Mouse (Mus musculus) heart, embryonic 10.5 days (tissue): Measurements from ENCODE around the gene Metap1d. TPM values are rescaled to one million over a fixed set of nuclear protein-coding genes. Genes with fewer than 3 reads are reported as not detected.

ENCODE experiments used
- DNase-seq: peaks from one replicate; pipeline ENCODE4 v3.0.0-alpha.2; 2017; ENCODE audit warnings: low spot score
- H3K27ac ChIP-seq: fragments of 300-500 bp; sonication (generic); 2 replicates; pipeline ENCODE4 v1.5.1; 2016; ENCODE audit warnings: mild to moderate bottlenecking
- H3K27me3 ChIP-seq: fragments of 300-500 bp; sonication (generic); 2 replicates; pipeline ENCODE4 v1.6.1; 2016; ENCODE audit warnings: mild to moderate bottlenecking; ENCODE audit not compliant: poor library complexity, insufficient read depth, severe bottlenecking
- H3K36me3 ChIP-seq: fragments of 300-500 bp; sonication (generic); 2 replicates; pipeline ENCODE4 v1.6.1; 2016; ENCODE audit warnings: mild to moderate bottlenecking, moderate library complexity
- H3K4me1 ChIP-seq: fragments of 300-500 bp; sonication (generic); 2 replicates; pipeline ENCODE4 v1.6.1; 2016; ENCODE audit warnings: mild to moderate bottlenecking
- H3K4me3 ChIP-seq: fragments of 300-500 bp; sonication (generic); 2 replicates; pipeline ENCODE4 v1.5.1; 2016; ENCODE audit warnings: mild to moderate bottlenecking, moderate library complexity
- H3K9me3 ChIP-seq: fragments of 300-500 bp; sonication (generic); 2 replicates; pipeline ENCODE4 v1.6.1; 2016; ENCODE audit warnings: mild to moderate bottlenecking, moderate library complexity
- WGBS: fragments of 180-500 bp; shearing (Covaris S2); methylation state at CpG from one replicate; pipeline ENCODE4 v1.1.7; 2016; 5-methylcytosine and 5-hydroxymethylcytosine counted together
- polyA plus RNA-seq: library from polyadenylated mRNA; unstranded; fragments of >200 nt; fragmentation: Nextera tagmentation; extraction: Ambion mirVana; gene quantifications from 2 replicates; pipeline ENCODE4 v1.2.1, GENCODE M21; 2016

Metap1d gene
- polyA plus RNA-seq, 1 experiment from 2014 or later, result 29.0 TPM

DNA sequence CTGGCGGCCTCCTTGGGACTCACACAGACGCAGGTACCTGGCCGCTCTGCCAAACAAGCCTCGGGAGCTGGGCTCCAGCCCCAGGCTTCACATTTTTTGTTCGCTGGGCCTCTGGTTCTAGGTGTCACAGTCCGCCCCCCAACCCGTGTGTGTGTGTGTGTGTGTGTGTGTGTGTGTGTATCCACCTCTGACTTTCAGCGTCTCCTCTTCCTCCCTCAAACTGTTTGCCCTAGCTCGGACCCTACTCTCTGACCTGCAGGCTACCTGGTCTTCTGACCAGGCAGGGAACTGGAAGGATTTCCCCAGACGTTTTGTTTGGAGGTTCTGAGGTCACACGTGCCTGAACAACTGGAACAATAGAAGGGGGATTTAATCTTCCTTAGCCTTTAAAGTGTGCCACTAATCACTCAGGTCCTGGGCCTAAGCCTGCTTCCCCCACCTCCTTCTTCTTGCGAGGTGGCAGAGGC, 78.1 kb downstream of the Metap1d start:
- Histone ChIP-seq H3K4me1 (peaks cover 39% of the 10 kb centered on the region), H3K4me3 (peak overlapping the region; percentile 62), H3K27ac (no peak overlapping the region), H3K27me3 (peaks cover 100% of the 10 kb centered on the region), H3K9me3 (no peaks in the 10 kb centered on the region), H3K36me3 (no peaks in the 10 kb centered on the region)
- 2% methylated on average over 12 of the region's 12 CpGs for WGBS
- DNase-seq, result no peak

DNA sequence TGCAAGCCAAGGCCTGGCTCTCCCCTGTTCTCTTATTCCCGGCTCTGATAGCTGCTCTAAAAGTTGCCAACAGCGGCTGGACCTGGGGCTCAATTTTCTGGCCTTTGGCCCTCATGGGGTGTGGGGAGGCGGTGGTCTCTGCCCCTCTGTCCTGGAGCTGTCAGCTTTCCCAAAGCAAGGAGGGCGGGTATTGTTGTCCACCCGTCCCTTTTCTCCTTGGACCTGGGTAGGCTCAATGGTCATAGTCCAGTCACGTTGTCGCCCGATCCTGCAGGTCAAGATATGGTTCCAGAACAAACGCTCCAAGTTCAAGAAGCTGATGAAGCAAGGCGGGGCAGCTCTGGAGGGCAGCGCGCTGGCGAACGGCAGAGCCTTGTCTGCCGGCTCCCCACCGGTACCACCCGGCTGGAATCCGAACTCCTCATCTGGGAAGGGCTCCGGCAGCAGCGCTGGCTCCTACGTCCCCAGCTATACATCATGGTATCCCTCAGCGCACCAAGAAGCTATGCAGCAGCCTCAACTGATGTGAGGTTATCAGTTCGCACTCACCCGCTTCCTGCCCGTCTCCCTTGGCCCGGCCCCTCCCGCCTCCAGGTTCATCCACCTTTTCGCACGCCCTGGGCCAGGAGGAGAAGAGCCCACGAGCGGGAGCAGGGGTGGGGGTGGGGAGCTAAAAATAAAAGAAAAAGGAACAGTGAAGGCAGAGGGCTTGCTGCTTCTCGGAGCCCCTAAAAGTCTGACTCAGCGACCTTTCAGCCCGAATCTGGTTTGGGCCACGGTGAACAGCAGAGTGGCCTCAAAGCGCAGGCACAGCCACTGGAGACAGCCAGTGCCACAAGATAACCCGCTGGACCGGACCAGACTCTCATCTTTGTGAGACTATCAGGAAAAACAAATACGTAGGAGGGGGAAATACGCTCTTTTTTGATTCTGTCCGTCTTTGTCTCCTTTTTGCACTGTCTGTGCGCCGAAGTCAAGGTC, 79.2 kb downstream of the Metap1d start:
- DNase-seq, result no peak
- Histone ChIP-seq H3K27me3 (peaks cover 100% of the 10 kb centered on the region), H3K36me3 (no peaks in the 10 kb centered on the region), H3K27ac (0 out of 2 replicates have a peak overlapping the region, but pooled peaks have one; percentile 42), H3K4me3 (peak overlapping the region; percentile 37), H3K9me3 (no peaks in the 10 kb centered on the region), H3K4me1 (peaks cover 36% of the 10 kb centered on the region)
- under 1% methylated on average over 43 of the region's 43 CpGs for WGBS

- WGBS, result 8% methylated on average over 5 of the region's 5 CpGs
- Histone ChIP-seq H3K36me3 (no peaks in the 10 kb centered on the region), H3K27me3 (peaks cover 100% of the 10 kb centered on the region), H3K4me3 (no peak overlapping the region), H3K27ac (no peak overlapping the region), H3K9me3 (no peaks in the 10 kb centered on the region), H3K4me1 (peaks cover 34% of the 10 kb centered on the region)
- no peak for DNase-seq
Measured at GRCm38 (mm10) chr2:71533094-71533493, 80.0 kb downstream of the Metap1d start.

DNA sequence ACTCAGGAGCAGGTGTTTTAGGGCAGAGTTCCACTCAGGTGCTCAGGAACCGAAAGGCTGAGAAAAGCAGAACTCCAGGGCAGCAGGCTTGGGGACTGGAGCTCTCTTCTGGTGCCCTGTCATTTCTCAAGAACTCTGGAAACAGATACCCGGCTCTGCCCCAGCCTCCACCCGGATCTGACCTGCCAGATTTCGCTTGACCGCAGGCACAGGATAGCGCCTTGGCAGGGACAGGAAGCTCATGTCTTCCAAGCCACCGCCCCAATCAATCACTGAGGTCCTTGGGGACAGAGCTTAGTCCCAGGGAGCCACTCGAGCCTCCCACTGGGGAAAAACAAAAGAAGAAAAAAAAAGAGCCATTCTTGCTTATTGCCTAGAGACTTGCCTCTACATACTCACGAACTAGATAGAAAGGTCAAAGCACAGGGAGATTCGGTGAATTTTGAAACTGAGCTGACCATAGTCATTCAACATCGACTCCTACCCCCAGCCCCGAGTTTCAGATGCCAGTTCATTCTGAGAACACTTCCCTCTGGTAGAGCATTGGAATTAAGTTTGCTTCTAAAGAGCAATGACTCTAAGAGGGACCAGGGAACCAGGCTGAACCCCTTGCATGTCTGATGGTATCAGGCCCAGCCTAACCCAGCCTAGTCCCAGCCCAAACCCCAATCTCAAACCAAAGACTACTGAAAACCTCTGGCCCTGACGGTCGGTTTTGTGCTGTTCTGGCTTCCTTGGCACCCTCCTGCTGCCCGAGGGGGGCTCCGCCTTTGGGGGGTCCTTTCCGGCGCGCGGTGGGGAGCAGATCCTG, 81.4 kb downstream of the Metap1d start:
- Histone ChIP-seq H3K27me3 (peaks cover 100% of the 10 kb centered on the region), H3K36me3 (no peaks in the 10 kb centered on the region), H3K4me1 (peaks cover 31% of the 10 kb centered on the region), H3K27ac (no peak overlapping the region), H3K4me3 (no peak overlapping the region), H3K9me3 (no peaks in the 10 kb centered on the region)
- under 1% methylated on average over 20 of the region's 20 CpGs for WGBS
- no peak for DNase-seq

DNA sequence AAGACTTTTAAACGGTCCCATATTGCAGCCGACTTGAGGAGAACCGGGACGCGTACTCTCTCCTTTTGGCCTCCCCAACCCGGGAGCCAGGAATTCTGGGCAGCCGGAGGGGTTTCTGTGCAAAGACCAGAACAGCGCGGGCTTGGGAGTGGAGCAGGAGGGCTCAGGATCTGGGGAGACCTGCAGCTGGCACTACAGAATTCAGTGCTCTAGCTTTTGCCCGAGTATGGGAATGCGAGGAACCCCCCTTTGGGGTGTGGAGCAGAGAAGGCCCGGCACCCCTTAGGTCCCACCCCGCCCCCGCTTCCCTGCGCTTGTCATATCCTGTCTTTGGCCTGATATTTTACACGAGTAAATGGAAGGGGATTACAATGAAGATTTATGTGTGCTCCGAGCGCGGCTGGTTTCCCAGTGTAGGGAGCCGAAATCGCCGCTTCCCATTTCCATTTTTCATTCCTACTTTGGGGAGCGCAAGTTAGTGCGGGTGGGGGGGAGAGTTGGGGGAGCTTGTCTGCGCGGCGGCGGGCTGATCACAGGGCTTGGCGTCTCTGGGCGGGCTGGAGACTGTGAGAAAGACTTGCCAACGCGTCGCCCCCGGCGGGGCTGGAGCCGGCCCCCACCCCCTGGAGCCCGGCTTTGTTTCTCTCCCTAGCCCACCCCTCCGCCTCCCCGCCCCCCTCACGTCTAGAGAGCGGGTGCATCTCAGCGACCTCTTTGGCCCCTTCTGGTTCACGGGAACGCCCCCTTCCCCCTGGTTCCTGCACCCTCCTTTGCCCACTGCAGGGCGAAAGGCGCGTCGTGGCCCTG, 87.7 kb downstream of the Metap1d start:
- DNase-seq, result no peak

DNA sequence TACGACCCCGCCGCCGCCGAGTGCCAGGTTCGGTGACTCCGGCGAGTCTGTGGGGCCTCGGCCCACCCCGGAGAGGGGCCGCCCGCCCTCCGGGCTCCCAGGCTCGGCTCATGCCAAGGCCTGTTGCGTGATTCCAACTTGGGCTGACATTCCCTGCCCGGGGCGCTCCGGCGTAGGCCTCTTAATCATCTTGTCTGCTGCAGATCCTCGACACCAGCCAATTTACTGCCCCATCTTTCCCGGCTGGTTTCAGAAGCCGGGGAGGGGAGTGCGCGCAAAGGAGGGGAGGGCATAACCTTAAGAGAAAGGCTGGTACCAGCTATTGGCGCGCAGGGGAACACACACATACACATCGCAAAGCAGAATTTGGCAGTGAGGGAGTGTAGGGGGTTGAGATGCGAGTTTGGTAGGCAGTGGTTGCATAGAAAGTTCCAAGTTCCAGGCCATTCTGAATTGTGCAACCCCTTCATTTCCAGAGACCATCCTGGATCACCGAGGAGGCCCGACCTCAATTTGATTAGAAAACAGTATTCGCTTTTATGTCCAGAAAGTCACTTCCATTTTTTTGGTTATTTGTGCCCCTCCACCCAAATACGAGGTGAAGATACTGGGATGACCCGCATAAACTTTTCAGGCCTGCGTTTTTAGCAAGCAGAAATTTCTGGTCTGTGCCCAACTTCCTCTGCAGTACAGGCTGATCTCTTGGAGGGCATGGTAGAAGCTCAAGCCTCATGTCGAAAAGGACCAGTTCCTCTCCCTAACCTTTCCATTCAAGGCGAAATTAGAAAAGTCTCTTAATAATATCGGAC, 88.5 kb downstream of the Metap1d start:
- Histone ChIP-seq H3K4me1 (peaks cover 59% of the 10 kb centered on the region), H3K27ac (peak overlapping the region; percentile 69), H3K36me3 (no peaks in the 10 kb centered on the region), H3K27me3 (peaks cover 98% of the 10 kb centered on the region), H3K9me3 (no peaks in the 10 kb centered on the region), H3K4me3 (peak overlapping the region; percentile 45)
- WGBS, result 2% methylated on average over 37 of the region's 37 CpGs
- no peak for DNase-seq

More for the DNA sequence above, 87.7 kb downstream of the Metap1d start:
- WGBS, result under 1% methylated on average over 45 of the region's 48 CpGs
- peak overlapping the region; percentile 69 for H3K27ac ChIP-seq
- no peaks in the 10 kb centered on the region for H3K36me3 ChIP-seq
- H3K27me3 ChIP-seq, result peaks cover 98% of the 10 kb centered on the region
- no peaks in the 10 kb centered on the region for H3K9me3 ChIP-seq
- peaks cover 51% of the 10 kb centered on the region for H3K4me1 ChIP-seq
- peak overlapping the region; percentile 45 for H3K4me3 ChIP-seq

DNA sequence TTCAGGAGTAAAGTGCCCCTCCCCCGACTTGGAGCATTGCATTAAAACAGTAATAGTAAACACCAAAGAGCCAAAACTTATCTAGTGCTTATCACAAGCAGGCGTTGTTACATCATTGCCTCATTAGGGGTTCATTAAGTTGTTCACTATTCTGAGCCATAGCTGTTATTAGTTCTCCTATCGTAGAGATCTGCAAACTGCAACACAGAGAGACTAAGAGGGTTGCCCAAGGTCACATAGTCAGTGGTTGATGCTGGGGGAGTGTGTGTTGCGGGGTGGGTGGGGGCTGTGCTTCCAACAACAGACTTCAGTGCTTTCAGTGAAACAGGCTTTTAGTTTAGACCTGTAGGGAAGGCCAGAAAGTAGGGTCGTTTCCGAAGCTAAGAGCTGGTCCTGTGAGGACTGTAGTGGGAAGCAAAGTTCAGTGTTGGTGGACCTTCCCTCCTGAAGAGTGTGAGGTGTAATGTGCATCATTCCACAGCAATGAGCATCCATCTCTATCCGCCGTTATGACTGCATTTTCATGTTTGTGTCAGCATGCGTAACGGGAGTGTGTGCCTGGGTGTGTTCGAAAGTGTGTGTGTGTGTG, 89.2 kb downstream of the Metap1d start:
- peak overlapping the region; percentile 71 for H3K4me3 ChIP-seq
- H3K27me3 ChIP-seq, result peaks cover 98% of the 10 kb centered on the region
- DNase-seq, result no peak
- H3K4me1 ChIP-seq, result peaks cover 62% of the 10 kb centered on the region
- H3K36me3 ChIP-seq, result no peaks in the 10 kb centered on the region
- no peak overlapping the region for H3K27ac ChIP-seq
- 1% methylated on average over 11 of the region's 11 CpGs for WGBS
- H3K9me3 ChIP-seq, result no peaks in the 10 kb centered on the region

GRCm38 (mm10) chr2:71542816-71543301, 89.8 kb downstream of the Metap1d start:
- H3K9me3 ChIP-seq, result no peaks in the 10 kb centered on the region
- no peaks in the 10 kb centered on the region for H3K36me3 ChIP-seq
- DNase-seq, result peak; percentile 77
- under 1% methylated on average over 30 of the region's 30 CpGs for WGBS
- peak overlapping the region; percentile 71 for H3K4me3 ChIP-seq
- peaks cover 62% of the 10 kb centered on the region for H3K4me1 ChIP-seq
- peaks cover 95% of the 10 kb centered on the region for H3K27me3 ChIP-seq
- peak overlapping the region; percentile 56; the same call in 1 of the 2 replicates for H3K27ac ChIP-seq

GRCm38 (mm10) chr2:71543531-71543930, 90.5 kb downstream of the Metap1d start:
- 1% methylated on average over 9 of the region's 9 CpGs for WGBS
- no peak for DNase-seq
- Histone ChIP-seq H3K4me3 (peak overlapping the region; percentile 71), H3K27me3 (peaks cover 95% of the 10 kb centered on the region), H3K4me1 (peaks cover 62% of the 10 kb centered on the region), H3K36me3 (no peaks in the 10 kb centered on the region), H3K9me3 (no peaks in the 10 kb centered on the region), H3K27ac (peak overlapping the region; percentile 63; the same call in 1 of the 2 replicates)

DNA sequence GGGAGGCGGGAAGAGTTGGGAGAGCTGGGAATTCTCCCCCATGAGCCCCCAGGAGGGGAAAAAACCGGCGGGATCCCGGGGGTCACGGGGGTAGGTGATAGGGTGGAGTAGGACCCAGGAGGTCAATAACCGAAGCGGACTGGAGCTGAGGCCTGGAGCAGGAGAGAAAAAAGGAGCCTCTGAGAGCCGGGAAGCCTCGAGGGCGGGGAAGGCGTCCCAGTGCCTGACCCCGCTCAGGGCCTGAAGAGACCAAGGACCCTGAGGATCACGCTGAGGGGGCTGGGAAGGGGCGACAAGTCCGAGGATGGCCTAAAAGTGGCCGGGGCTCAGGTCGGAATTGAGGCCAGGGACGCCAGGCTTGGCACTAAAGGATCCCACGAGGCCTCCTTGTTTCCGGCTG, 90.9 kb downstream of the Metap1d start:
- Histone ChIP-seq H3K9me3 (no peaks in the 10 kb centered on the region), H3K4me1 (peaks cover 59% of the 10 kb centered on the region), H3K27me3 (peaks cover 95% of the 10 kb centered on the region), H3K27ac (peak overlapping the region; percentile 63; the same call in 1 of the 2 replicates), H3K36me3 (no peaks in the 10 kb centered on the region), H3K4me3 (peak overlapping the region; percentile 71)
- DNase-seq, result no peak
- under 1% methylated on average over 20 of the region's 20 CpGs for WGBS
